Mouse (Mus musculus) 3134 (cell line): Measurements from ENCODE around the gene Taf4.
A peak's percentile ranks its signal among the peaks of the same experiment; 100 is the strongest.

Experiments
- DNase-seq: peaks from one replicate; pipeline ENCODE4 v3.0.0-alpha.2; 2011; ENCODE audit warnings: low spot score; ENCODE audit not compliant: insufficient read length; ENCODE audit errors: extremely low read depth

The Taf4 gene

GRCm38 (mm10) chr2:179984830-179985229 lies 8.4 kb upstream of the Taf4 start:
- DNase-seq: no peak

- DNase-seq: no peak
These were observed 6.3 kb upstream of the Taf4 start for GRCm38 (mm10) chr2:179982715-179983114.

- DNase-seq: peak; percentile 43
These were observed 4.2 kb upstream of the Taf4 start for GRCm38 (mm10) chr2:179980616-179981015.

- DNase-seq: peak; percentile 76
These were observed 3.4 kb upstream of the Taf4 start for GRCm38 (mm10) chr2:179979836-179980235.

GRCm38 (mm10) chr2:179978250-179978649 lies 1.8 kb upstream of the Taf4 start:
- no peak for DNase-seq

- DNase-seq: no peak
These were observed 1.0 kb upstream of the Taf4 start for GRCm38 (mm10) chr2:179977344-179978025.

GRCm38 (mm10) chr2:179976295-179976627 lies 185 bp downstream of the Taf4 start:
- DNase-seq: no peak

- DNase-seq: no peak
These were observed 595 bp downstream of the Taf4 start for GRCm38 (mm10) chr2:179975851-179976250.

- peak; percentile 43 for DNase-seq
These were observed 1.6 kb downstream of the Taf4 start for GRCm38 (mm10) chr2:179974651-179975471.

- DNase-seq: no peak
These were observed 2.4 kb downstream of the Taf4 start for GRCm38 (mm10) chr2:179973871-179974628.

GRCm38 (mm10) chr2:179972406-179972805 lies 4.0 kb downstream of the Taf4 start:
- DNase-seq: no peak

- DNase-seq: no peak
These were observed 4.6 kb downstream of the Taf4 start for GRCm38 (mm10) chr2:179971891-179972290.

- DNase-seq: no peak
These were observed 7.3 kb downstream of the Taf4 start for GRCm38 (mm10) chr2:179969137-179969536.

GRCm38 (mm10) chr2:179967633-179968032 lies 8.8 kb downstream of the Taf4 start:
- DNase-seq: no peak

GRCm38 (mm10) chr2:179961420-179961819 lies 15.0 kb downstream of the Taf4 start:
- DNase-seq: no peak

- DNase-seq: no peak
These were observed 16.1 kb downstream of the Taf4 start for GRCm38 (mm10) chr2:179960327-179960726.

- no peak for DNase-seq
These were observed 17.1 kb downstream of the Taf4 start for GRCm38 (mm10) chr2:179959391-179959790.

- no peak for DNase-seq
These were observed 24.6 kb downstream of the Taf4 start for GRCm38 (mm10) chr2:179951542-179952524.

- no peak for DNase-seq
These were observed 27.6 kb downstream of the Taf4 start for GRCm38 (mm10) chr2:179948820-179949219.

- no peak for DNase-seq
These were observed 28.8 kb downstream of the Taf4 start for GRCm38 (mm10) chr2:179947607-179948006.
